Mouse (Mus musculus) limb, embryonic 15.5 days (tissue): ENCODE data around the gene Sf3b4. TPM values are rescaled to one million over a fixed set of nuclear protein-coding genes. Genes with fewer than 3 reads are reported as not detected.
A peak's percentile ranks its signal among the peaks of the same experiment; 100 is the strongest.

ENCODE experiments used
- ATAC-seq: fragments of 200-750 bp; cut with Nextera tagmentation; 2 replicates; pipeline ENCODE4 v1.8.0; 2017; ENCODE audit warnings: low read depth, moderate TSS enrichment; ENCODE audit not compliant: insufficient number of reproducible peaks, low FRiP score, low TSS enrichment
- H3K27ac ChIP-seq: fragments of 300-500 bp; sonication (generic); 2 replicates; pipeline ENCODE4 v1.5.1; 2015; ENCODE audit warnings: moderate library complexity, mild to moderate bottlenecking, inconsistent platforms
- H3K27me3 ChIP-seq: fragments of 300-500 bp; sonication (generic); 2 replicates; pipeline ENCODE4 v1.6.1; 2015; ENCODE audit warnings: inconsistent platforms
- H3K36me3 ChIP-seq: fragments of 300-500 bp; sonication (generic); 2 replicates; pipeline ENCODE4 v1.6.1; 2015; ENCODE audit warnings: inconsistent platforms
- H3K4me1 ChIP-seq: fragments of 300-500 bp; sonication (generic); 2 replicates; pipeline ENCODE4 v1.6.1; 2015; ENCODE audit warnings: inconsistent platforms
- H3K4me2 ChIP-seq: fragments of 300-500 bp; sonication (generic); 2 replicates; pipeline ENCODE4 v1.6.1; 2015; ENCODE audit warnings: mild to moderate bottlenecking, inconsistent platforms
- H3K4me3 ChIP-seq: fragments of 300-500 bp; sonication (generic); 2 replicates; pipeline ENCODE4 v1.5.1; 2015; ENCODE audit warnings: mild to moderate bottlenecking, inconsistent platforms
- H3K9ac ChIP-seq: fragments of 300-500 bp; sonication (generic); 2 replicates; pipeline ENCODE4 v1.6.1; 2015; ENCODE audit warnings: inconsistent platforms
- H3K9me3 ChIP-seq: fragments of 300-500 bp; sonication (generic); 2 replicates; pipeline ENCODE4 v1.6.1; 2016; ENCODE audit warnings: inconsistent platforms
- WGBS: fragments of 180-500 bp; shearing (Covaris S2); methylation state at CpG from one replicate; pipeline ENCODE4 v1.1.7; 2015; 5-methylcytosine and 5-hydroxymethylcytosine counted together
- polyA plus RNA-seq: library from polyadenylated mRNA; unstranded; fragments of >200 nt; fragmentation: Nextera tagmentation; extraction: Ambion mirVana; gene quantifications from 2 replicates; pipeline ENCODE4 v1.2.1, GENCODE M21; 2015

The Sf3b4 gene
- polyA plus RNA-seq, 1 experiment from 2014 or later: 148 TPM

GRCm38 (mm10) chr3:96175251-96175650, 3.1 kb downstream of the Sf3b4 start:
- no peak overlapping the region for H3K27ac ChIP-seq
- H3K4me3 ChIP-seq: no peak overlapping the region
- H3K9ac ChIP-seq: no peak overlapping the region
- no peaks in the 10 kb centered on the region for H3K27me3 ChIP-seq
- H3K4me2 ChIP-seq: no peak overlapping the region
- no peaks in the 10 kb centered on the region for H3K9me3 ChIP-seq
- ATAC-seq: no peak
- peaks cover 54% of the 10 kb centered on the region for H3K36me3 ChIP-seq
- 95% methylated on average over 6 of the region's 6 CpGs for WGBS
- peaks cover 31% of the 10 kb centered on the region for H3K4me1 ChIP-seq

GRCm38 (mm10) chr3:96178427-96178826, 6.3 kb downstream of the Sf3b4 start:
- H3K27ac ChIP-seq: no peak overlapping the region
- H3K36me3 ChIP-seq: peaks cover 49% of the 10 kb centered on the region
- no peaks in the 10 kb centered on the region for H3K9me3 ChIP-seq
- no peak overlapping the region for H3K9ac ChIP-seq
- no peak overlapping the region for H3K4me2 ChIP-seq
- H3K4me1 ChIP-seq: peaks cover 33% of the 10 kb centered on the region
- no peaks in the 10 kb centered on the region for H3K27me3 ChIP-seq
- WGBS: 79% methylated on average over 4 of the region's 4 CpGs
- no peak for ATAC-seq
- H3K4me3 ChIP-seq: no peak overlapping the region

- H3K4me3 ChIP-seq: no peak overlapping the region
- H3K27ac ChIP-seq: no peak overlapping the region
- H3K4me2 ChIP-seq: no peak overlapping the region
- 80% methylated on average over 2 of the region's 2 CpGs for WGBS
- no peak overlapping the region for H3K9ac ChIP-seq
- H3K36me3 ChIP-seq: peaks cover 48% of the 10 kb centered on the region
- H3K27me3 ChIP-seq: no peaks in the 10 kb centered on the region
- peaks cover 29% of the 10 kb centered on the region for H3K4me1 ChIP-seq
- ATAC-seq: no peak
- H3K9me3 ChIP-seq: no peaks in the 10 kb centered on the region
Observed at GRCm38 (mm10) chr3:96178902-96179301, 6.8 kb downstream of the Sf3b4 start.

- Histone ChIP-seq H3K9ac (no peak overlapping the region), H3K27ac (no peak overlapping the region), H3K27me3 (no peaks in the 10 kb centered on the region), H3K36me3 (peaks cover 42% of the 10 kb centered on the region), H3K4me3 (no peak overlapping the region), H3K4me1 (peaks cover 27% of the 10 kb centered on the region), H3K4me2 (no peak overlapping the region), H3K9me3 (no peaks in the 10 kb centered on the region)
- no peak for ATAC-seq
- WGBS: 54% methylated on average over 4 of the region's 4 CpGs
Observed at GRCm38 (mm10) chr3:96179531-96179930, 7.4 kb downstream of the Sf3b4 start.

- peak within 1 kb of the TSS; percentile 50 for H3K4me3 ChIP-seq
- peak within 1 kb of the TSS; percentile 84 for H3K4me2 ChIP-seq
- no peak within 1 kb of the TSS for H3K27ac ChIP-seq
- WGBS: 0% methylated on average over 19 of the region's 23 CpGs
- H3K27me3 ChIP-seq: no peaks in the 10 kb centered on the region
- H3K4me1 ChIP-seq: peaks cover 25% of the 10 kb centered on the region
- ATAC-seq: no peak
- no peaks in the 10 kb centered on the region for H3K9me3 ChIP-seq
- H3K9ac ChIP-seq: peak within 1 kb of the TSS; percentile 31; the same call in 1 of the 2 replicates
- peaks cover 30% of the 10 kb centered on the region for H3K36me3 ChIP-seq
Observed at GRCm38 (mm10) chr3:96180727-96181477, 8.8 kb downstream of the Sf3b4 start, which contains the start of gene Sv2a. Gene Sv2a, plus strand, starts transcription at chr3:96181151.

- no peak overlapping the region for H3K9ac ChIP-seq
- H3K36me3 ChIP-seq: peaks cover 22% of the 10 kb centered on the region
- H3K4me3 ChIP-seq: peak overlapping the region; percentile 50
- peak overlapping the region; percentile 84 for H3K4me2 ChIP-seq
- H3K27me3 ChIP-seq: no peaks in the 10 kb centered on the region
- 25% methylated on average over 12 of the region's 12 CpGs for WGBS
- peaks cover 25% of the 10 kb centered on the region for H3K4me1 ChIP-seq
- no peak for ATAC-seq
- H3K9me3 ChIP-seq: no peaks in the 10 kb centered on the region
- no peak overlapping the region for H3K27ac ChIP-seq
Observed at GRCm38 (mm10) chr3:96181510-96182381, 9.6 kb downstream of the Sf3b4 start.

GRCm38 (mm10) chr3:96182382-96182776, 10.2 kb downstream of the Sf3b4 start:
- no peaks in the 10 kb centered on the region for H3K9me3 ChIP-seq
- peaks cover 18% of the 10 kb centered on the region for H3K36me3 ChIP-seq
- ATAC-seq: no peak
- no peaks in the 10 kb centered on the region for H3K27me3 ChIP-seq
- no peak overlapping the region for H3K4me3 ChIP-seq
- no peak overlapping the region for H3K27ac ChIP-seq
- H3K9ac ChIP-seq: no peak overlapping the region
- 27% methylated on average over 4 of the region's 4 CpGs for WGBS
- peak overlapping the region; percentile 84; the same call in 1 of the 2 replicates for H3K4me2 ChIP-seq
- peaks cover 25% of the 10 kb centered on the region for H3K4me1 ChIP-seq

GRCm38 (mm10) chr3:96192977-96193376, 20.8 kb downstream of the Sf3b4 start:
- Histone ChIP-seq H3K27me3 (no peaks in the 10 kb centered on the region), H3K36me3 (0 out of 2 replicates have a peak, but pooled peaks cover 4% of the 10 kb centered on the region), H3K9ac (no peak overlapping the region), H3K4me3 (no peak overlapping the region), H3K4me1 (peaks cover 11% of the 10 kb centered on the region), H3K9me3 (no peaks in the 10 kb centered on the region), H3K27ac (no peak overlapping the region), H3K4me2 (no peak overlapping the region)
- 51% methylated on average over 12 of the region's 12 CpGs for WGBS
- no peak for ATAC-seq

GRCm38 (mm10) chr3:96194966-96195365, 22.8 kb downstream of the Sf3b4 start:
- no peak for ATAC-seq
- Histone ChIP-seq H3K27me3 (no peaks in the 10 kb centered on the region), H3K27ac (no peak overlapping the region), H3K9ac (no peak overlapping the region), H3K9me3 (no peaks in the 10 kb centered on the region), H3K4me2 (no peak overlapping the region), H3K4me3 (no peak overlapping the region), H3K36me3 (0 out of 2 replicates have a peak, but pooled peaks cover 1% of the 10 kb centered on the region), H3K4me1 (peaks cover 15% of the 10 kb centered on the region)
- 77% methylated on average over 10 of the region's 10 CpGs for WGBS

- no peaks in the 10 kb centered on the region for H3K36me3 ChIP-seq
- H3K27me3 ChIP-seq: no peaks in the 10 kb centered on the region
- H3K4me3 ChIP-seq: no peak overlapping the region
- H3K9me3 ChIP-seq: no peaks in the 10 kb centered on the region
- no peak for ATAC-seq
- peaks cover 15% of the 10 kb centered on the region for H3K4me1 ChIP-seq
- H3K9ac ChIP-seq: no peak overlapping the region
- H3K27ac ChIP-seq: no peak overlapping the region
- WGBS: 94% methylated on average over 11 of the region's 11 CpGs
- no peak overlapping the region for H3K4me2 ChIP-seq
Observed at GRCm38 (mm10) chr3:96195616-96196313, 23.6 kb downstream of the Sf3b4 start.

- Histone ChIP-seq H3K9ac (peak overlapping the region; percentile 70), H3K36me3 (no peaks in the 10 kb centered on the region), H3K27me3 (no peaks in the 10 kb centered on the region), H3K4me1 (peaks cover 15% of the 10 kb centered on the region), H3K4me3 (peak overlapping the region; percentile 67), H3K4me2 (peak overlapping the region; percentile 98), H3K27ac (peak overlapping the region; percentile 97), H3K9me3 (no peaks in the 10 kb centered on the region)
- 16% methylated on average over 27 of the region's 27 CpGs for WGBS
- ATAC-seq: peak; percentile 40; the same call in 1 of the 2 replicates
Observed at GRCm38 (mm10) chr3:96196437-96197128, 24.5 kb downstream of the Sf3b4 start.
